ENCODE assay signal across 23 mouse cellular contexts in genomic region chr9:114052031-114052430, GRCm38 (mm10). TPM values are rescaled to one million over a fixed set of nuclear protein-coding genes. Genes with fewer than 3 reads are reported as not detected.
DNase-seq lines count a peak whose midpoint lies in the region; ATAC-seq and TF ChIP-seq lines count a peak whose summit lies in the region.
"Had no signal": no experiment of that assay in that cellular context is flagged by ENCODE, and none has a peak within 500 bp of the region (broad histone marks: within the 10 kb centered on the region; RNA-seq: fewer than 3 reads in every experiment).

No protein-coding gene starts in this region.

- H3K4me1 ChIP-seq in embryonic facial prominence, embryonic 11.5 days (ENCODE audit: control insufficient read depth, insufficient read depth, low read length): no peaks in the 10 kb centered on the region
- H3K4me1 ChIP-seq in embryonic facial prominence, embryonic 10.5 days: peaks cover 14% of the 10 kb centered on the region
- H3K4me1 ChIP-seq in stomach, embryonic 14.5 days (ENCODE audit: control insufficient read depth, insufficient read depth, low read length): no peaks in the 10 kb centered on the region
- no peaks in the 10 kb centered on the region for H3K4me1 ChIP-seq in stomach, postnatal 0 days (replicated peaks; ENCODE audit: control insufficient read depth, insufficient read depth)
- H3K4me1 ChIP-seq in intestine, embryonic 16.5 days (ENCODE audit: control insufficient read depth, insufficient read depth, low read length): peaks cover under 1% of the 10 kb centered on the region; the same call in 1 of the 2 replicates
- no peaks in the 10 kb centered on the region for H3K4me1 ChIP-seq in hindbrain, postnatal 0 days (ENCODE audit: insufficient read depth, low read length)

- 75% methylated on average over 4 of the region's 4 CpGs for WGBS in embryonic facial prominence, embryonic 11.5 days
- WGBS in embryonic facial prominence, embryonic 10.5 days: 84% methylated on average over 4 of the region's 4 CpGs
- 74% methylated on average over 4 of the region's 4 CpGs for WGBS in stomach, embryonic 14.5 days
- 69% methylated on average over 4 of the region's 4 CpGs for WGBS in stomach, postnatal 0 days
- 72% methylated on average over 4 of the region's 4 CpGs for WGBS in intestine, embryonic 16.5 days
- 77% methylated on average over 4 of the region's 4 CpGs for WGBS in hindbrain, postnatal 0 days

- H3K9me3 ChIP-seq in embryonic facial prominence, embryonic 11.5 days (replicated peaks; ENCODE audit: control insufficient read depth, low read length): no peaks in the 10 kb centered on the region
- no peaks in the 10 kb centered on the region; the same call in 1 of the 2 replicates for H3K9me3 ChIP-seq in embryonic facial prominence, embryonic 10.5 days
- no peaks in the 10 kb centered on the region for H3K9me3 ChIP-seq in stomach, embryonic 14.5 days (ENCODE audit: control insufficient read depth, low read depth, low read length)
- H3K9me3 ChIP-seq in stomach, postnatal 0 days (ENCODE audit: control insufficient read depth, low read length): no peaks in the 10 kb centered on the region
- H3K9me3 ChIP-seq in intestine, embryonic 16.5 days (ENCODE audit: control insufficient read depth, low read length): no peaks in the 10 kb centered on the region
- no peaks in the 10 kb centered on the region for H3K9me3 ChIP-seq in hindbrain, postnatal 0 days (ENCODE audit: low read length)
- H3K9me3 ChIP-seq: embryonic facial prominence, embryonic 13.5 days; forebrain, embryonic 13.5 days; hindbrain, embryonic 15.5 days; limb, embryonic 15.5 days; neural tube, embryonic 15.5 days had no signal

- no peak overlapping the region for H3K9ac ChIP-seq in embryonic facial prominence, embryonic 11.5 days (replicated peaks; ENCODE audit: low read length)
- H3K9ac ChIP-seq in stomach, embryonic 14.5 days (replicated peaks; ENCODE audit: low read depth, low read length): no peak overlapping the region
- H3K9ac ChIP-seq in stomach, postnatal 0 days (ENCODE audit: low read length): no peak overlapping the region
- H3K9ac ChIP-seq in intestine, embryonic 16.5 days (ENCODE audit: low read depth, low read length): no peak overlapping the region
- H3K9ac ChIP-seq in hindbrain, postnatal 0 days (replicated peaks; ENCODE audit: low read length): no peak overlapping the region
- H3K9ac ChIP-seq: embryonic facial prominence, embryonic 13.5 days; forebrain, embryonic 13.5 days; hindbrain, embryonic 15.5 days; limb, embryonic 15.5 days; neural tube, embryonic 15.5 days had no signal

- ATAC-seq in embryonic facial prominence, embryonic 11.5 days (replicated peaks; ENCODE audit: insufficient number of reproducible peaks, low FRiP score, low TSS enrichment, low read depth): peak; percentile 42
- 0 out of 2 replicates have a peak, but pooled peaks have one; percentile 28 for ATAC-seq in stomach, embryonic 14.5 days (ENCODE audit: insufficient number of reproducible peaks, insufficient read depth, low FRiP score, low read depth)
- ATAC-seq in stomach, postnatal 0 days (ENCODE audit: low FRiP score, low TSS enrichment): no peak
- peak; percentile 58; the same call in 1 of the 2 replicates for ATAC-seq in intestine, embryonic 16.5 days
- no peak for ATAC-seq in hindbrain, postnatal 0 days
- ATAC-seq: forebrain, embryonic 13.5 days had no signal

- no peak overlapping the region for H3K4me2 ChIP-seq in embryonic facial prominence, embryonic 11.5 days (ENCODE audit: low read depth, low read length)
- no peak overlapping the region for H3K4me2 ChIP-seq in stomach, embryonic 14.5 days (replicated peaks; ENCODE audit: low read depth, low read length)
- no peak overlapping the region for H3K4me2 ChIP-seq in stomach, postnatal 0 days (replicated peaks; ENCODE audit: low read depth)
- no peak overlapping the region for H3K4me2 ChIP-seq in intestine, embryonic 16.5 days (ENCODE audit: low read depth, low read length)
- no peak overlapping the region for H3K4me2 ChIP-seq in hindbrain, postnatal 0 days (ENCODE audit: low read depth, low read length)
- H3K4me2 ChIP-seq: embryonic facial prominence, embryonic 13.5 days; forebrain, embryonic 13.5 days; hindbrain, embryonic 15.5 days; limb, embryonic 15.5 days; midbrain, embryonic 11.5 days; neural tube, embryonic 15.5 days had no signal

- no peak overlapping the region for H3K27ac ChIP-seq in embryonic facial prominence, embryonic 11.5 days (replicated peaks; ENCODE audit: low read depth, low read length)
- H3K27ac ChIP-seq in embryonic facial prominence, embryonic 10.5 days (replicated peaks): no peak overlapping the region
- no peak overlapping the region for H3K27ac ChIP-seq in stomach, embryonic 14.5 days (ENCODE audit: low read length)
- H3K27ac ChIP-seq in stomach, postnatal 0 days (replicated peaks): no peak overlapping the region
- H3K27ac ChIP-seq in intestine, embryonic 16.5 days (ENCODE audit: low read length): no peak overlapping the region
- H3K27ac ChIP-seq in hindbrain, postnatal 0 days: no peak overlapping the region
- H3K27ac ChIP-seq: embryonic facial prominence, embryonic 13.5 days; forebrain, embryonic 13.5 days; gastrocnemius, adult 2 months; hindbrain, embryonic 15.5 days; limb, embryonic 15.5 days; neural tube, embryonic 15.5 days had no signal

- no peak for DNase-seq in embryonic facial prominence, embryonic 11.5 days (ENCODE audit: low spot score)
- no peak for DNase-seq in embryonic facial prominence, embryonic 10.5 days (ENCODE audit: low spot score)
- no peak for DNase-seq in stomach, postnatal 0 days (ENCODE audit: low spot score)
- no peak for DNase-seq in left cerebral cortex, postnatal 4 days
- no peak for DNase-seq in hindbrain, postnatal 0 days (ENCODE audit: low spot score)
- DNase-seq: adrenal gland, adult 2 months; cerebellum, adult 11 months; cerebellum, adult 9-11 months; gastrocnemius, adult 2 months; kidney, adult 11 months; kidney, postnatal 10 days; layer of hippocampus, postnatal 36 days; lung, postnatal 4 days; thymus, postnatal 25 days had no signal

- no peak for TF ChIP-seq CTCF in stomach, postnatal 0 days (IDR thresholded peaks at IDR 0.05; ENCODE audit: low read depth)
- no peak for TF ChIP-seq CTCF in hindbrain, postnatal 0 days (IDR thresholded peaks at IDR 0.05; ENCODE audit: low read depth)

- no peak overlapping the region for H3K4me3 ChIP-seq in embryonic facial prominence, embryonic 11.5 days (ENCODE audit: low read depth, low read length)
- H3K4me3 ChIP-seq in embryonic facial prominence, embryonic 10.5 days: no peak overlapping the region
- H3K4me3 ChIP-seq in stomach, embryonic 14.5 days (ENCODE audit: low read depth, low read length): no peak overlapping the region
- H3K4me3 ChIP-seq in stomach, postnatal 0 days (ENCODE audit: low read depth, low read length): no peak overlapping the region
- H3K4me3 ChIP-seq in intestine, embryonic 16.5 days (ENCODE audit: low read length): no peak overlapping the region
- no peak overlapping the region for H3K4me3 ChIP-seq in hindbrain, postnatal 0 days (ENCODE audit: low read length)
- H3K4me3 ChIP-seq: embryonic facial prominence, embryonic 13.5 days; forebrain, embryonic 13.5 days; gastrocnemius, adult 2 months; hindbrain, embryonic 15.5 days; limb, embryonic 15.5 days; neural tube, embryonic 15.5 days had no signal

- peaks cover 9% of the 10 kb centered on the region for H3K27me3 ChIP-seq in embryonic facial prominence, embryonic 11.5 days (ENCODE audit: control insufficient read depth, insufficient read depth, low read length)
- H3K27me3 ChIP-seq in embryonic facial prominence, embryonic 10.5 days (replicated peaks; ENCODE audit: low read depth, poor library complexity, severe bottlenecking): peaks cover 22% of the 10 kb centered on the region
- peaks cover 7% of the 10 kb centered on the region for H3K27me3 ChIP-seq in stomach, embryonic 14.5 days (ENCODE audit: control insufficient read depth, insufficient read depth, low read length)
- no peaks in the 10 kb centered on the region; the same call in 1 of the 2 replicates for H3K27me3 ChIP-seq in stomach, postnatal 0 days (ENCODE audit: control insufficient read depth, insufficient read depth, low read length)
- peaks cover 7% of the 10 kb centered on the region; the same call in 1 of the 2 replicates for H3K27me3 ChIP-seq in intestine, embryonic 16.5 days (replicated peaks; ENCODE audit: control insufficient read depth, insufficient read depth, low read length)
- peaks cover 16% of the 10 kb centered on the region for H3K27me3 ChIP-seq in hindbrain, postnatal 0 days (ENCODE audit: insufficient read depth, low read length)

- TF ChIP-seq EP300 in stomach, postnatal 0 days (optimal IDR thresholded peaks at IDR 0.05): no peak

- no peaks in the 10 kb centered on the region for H3K36me3 ChIP-seq in embryonic facial prominence, embryonic 11.5 days (replicated peaks; ENCODE audit: control insufficient read depth, insufficient read depth, low read depth, low read length)
- H3K36me3 ChIP-seq in embryonic facial prominence, embryonic 10.5 days (replicated peaks): no peaks in the 10 kb centered on the region
- H3K36me3 ChIP-seq in stomach, embryonic 14.5 days (ENCODE audit: control insufficient read depth, insufficient read depth, low read length): no peaks in the 10 kb centered on the region
- H3K36me3 ChIP-seq in stomach, postnatal 0 days (ENCODE audit: control insufficient read depth, insufficient read depth, low read length): no peaks in the 10 kb centered on the region
- no peaks in the 10 kb centered on the region for H3K36me3 ChIP-seq in intestine, embryonic 16.5 days (ENCODE audit: control insufficient read depth, insufficient read depth, low read length)
- no peaks in the 10 kb centered on the region for H3K36me3 ChIP-seq in hindbrain, postnatal 0 days (ENCODE audit: insufficient read depth, low read length)
- H3K36me3 ChIP-seq: embryonic facial prominence, embryonic 13.5 days; hindbrain, embryonic 15.5 days; limb, embryonic 15.5 days; neural tube, embryonic 15.5 days had no signal

- intact Hi-C loops in left cerebral cortex, postnatal 4 days (cut with DNase I): no loop called here

RNA-seq across cellular contexts. Expression of gene Susd5, which starts 4.9 kb away (rescaled TPM):
- polyA plus RNA-seq in embryonic facial prominence, embryonic 11.5 days (2014; fragmentation: Nextera tagmentation; extraction: Ambion mirVana): 0.81 and 1.2 TPM in 2 replicates
- polyA plus RNA-seq in embryonic facial prominence, embryonic 10.5 days (2016; fragmentation: Nextera tagmentation; extraction: Ambion mirVana): 0.77 and 0.80 TPM in 2 replicates
- polyA plus RNA-seq in stomach, embryonic 14.5 days (2014; fragmentation: Nextera tagmentation; extraction: Ambion mirVana): 0.31 and 0.32 TPM in 2 replicates
- 0.23 and 0.29 TPM in 2 replicates for polyA plus RNA-seq in stomach, postnatal 0 days (2015; fragmentation: Nextera tagmentation; extraction: Ambion mirVana)
- 0.62 and 0.69 TPM in 2 replicates for polyA plus RNA-seq in intestine, embryonic 16.5 days (2015; fragmentation: Nextera tagmentation; extraction: Ambion mirVana)
- total RNA-seq in left cerebral cortex, postnatal 4 days (2021): 1 to 10 TPM; 1.6 to 1.9 TPM
- total RNA-seq in hindbrain, postnatal 0 days (2014; rRNA removed): 2.6 TPM in 2 replicates
- polyA plus RNA-seq in hindbrain, postnatal 0 days (2015; fragmentation: Nextera tagmentation; extraction: Ambion mirVana): 1.8 and 2.0 TPM in 2 replicates
- total RNA-seq: hematopoietic stem cell, adult 5-6 weeks had no signal
- polyA plus RNA-seq: forebrain, embryonic 13.5 days had no signal

RNA-seq across cellular contexts. Expression of gene Fbxl2, which starts 6.0 kb away (rescaled TPM):
- 7.3 and 8.1 TPM in 2 replicates for polyA plus RNA-seq in embryonic facial prominence, embryonic 11.5 days (2014; fragmentation: Nextera tagmentation; extraction: Ambion mirVana)
- 5.9 and 6.1 TPM in 2 replicates for polyA plus RNA-seq in embryonic facial prominence, embryonic 10.5 days (2016; fragmentation: Nextera tagmentation; extraction: Ambion mirVana)
- 4.4 TPM in 2 replicates for polyA plus RNA-seq in stomach, embryonic 14.5 days (2014; fragmentation: Nextera tagmentation; extraction: Ambion mirVana)
- polyA plus RNA-seq in stomach, postnatal 0 days (2015; fragmentation: Nextera tagmentation; extraction: Ambion mirVana): 0.90 and 1.5 TPM in 2 replicates
- 2.7 TPM in 2 replicates for polyA plus RNA-seq in intestine, embryonic 16.5 days (2015; fragmentation: Nextera tagmentation; extraction: Ambion mirVana)
- 10 to 100 TPM; 39.1 to 40.0 TPM for total RNA-seq in left cerebral cortex, postnatal 4 days (2021)
- 35.6 and 36.8 TPM in 2 replicates for total RNA-seq in hindbrain, postnatal 0 days (2014; rRNA removed)
- 23.2 and 27.4 TPM in 2 replicates for polyA plus RNA-seq in hindbrain, postnatal 0 days (2015; fragmentation: Nextera tagmentation; extraction: Ambion mirVana)

Comparison
In these comparisons a context has a peak if more than half of its experiments do, and no peak if none do; other contexts are left out.
1. ATAC-seq: peak in embryonic facial prominence, embryonic 11.5 days (single experiment), stomach, embryonic 14.5 days (single experiment) and intestine, embryonic 16.5 days (single experiment); none in stomach, postnatal 0 days (single experiment) and hindbrain, postnatal 0 days (single experiment).